Mouse (Mus musculus) ES-E14 (cell line): ENCODE measurements around the gene Hoxc5.

Experiments
- CHD2 ChIP-seq: IDR thresholded peaks from 2 replicates; pipeline ENCODE4 v1.6.1; 2014; ENCODE audit warnings: mild to moderate bottlenecking, low read depth, low read length, inconsistent platforms
- HCFC1 ChIP-seq: IDR thresholded peaks from 2 replicates; pipeline ENCODE4 v1.6.1; 2012; ENCODE audit warnings: low read length, inconsistent platforms, borderline replicate concordance; ENCODE audit not compliant: insufficient read depth

DNA sequence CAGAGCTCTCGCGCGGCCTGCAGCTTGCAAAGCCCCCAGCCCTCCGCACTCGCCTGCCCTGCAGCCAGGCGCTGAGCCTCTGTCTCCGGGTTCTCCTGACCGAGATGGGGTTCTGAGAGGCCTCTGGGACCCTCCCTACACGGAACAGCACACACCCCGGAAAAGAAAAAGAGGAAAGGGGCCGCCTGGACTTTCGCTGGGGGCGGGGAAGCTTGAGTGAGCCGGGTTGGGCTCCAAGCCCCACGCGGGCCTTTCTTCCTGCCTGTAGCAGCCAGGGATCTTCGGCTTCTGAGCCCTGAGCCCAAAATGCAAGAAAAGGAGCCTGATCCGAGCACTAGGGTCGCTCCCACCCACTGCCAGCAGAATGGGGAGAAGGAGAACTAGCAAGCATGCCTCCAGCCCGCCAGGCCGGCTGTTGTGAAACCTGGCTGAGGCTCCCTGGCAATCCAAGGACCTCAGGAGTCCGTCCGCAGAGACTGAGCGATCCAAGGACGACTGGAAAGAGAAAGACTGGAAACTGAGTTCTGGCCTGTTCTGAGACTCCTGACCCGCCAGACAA is 44.8 kb downstream of the Hoxc5 start:
- TF ChIP-seq HCFC1 (no peak), CHD2 (no peak)
